ENCODE assay signal across 8 mouse cellular contexts in the genomic region with DNA sequence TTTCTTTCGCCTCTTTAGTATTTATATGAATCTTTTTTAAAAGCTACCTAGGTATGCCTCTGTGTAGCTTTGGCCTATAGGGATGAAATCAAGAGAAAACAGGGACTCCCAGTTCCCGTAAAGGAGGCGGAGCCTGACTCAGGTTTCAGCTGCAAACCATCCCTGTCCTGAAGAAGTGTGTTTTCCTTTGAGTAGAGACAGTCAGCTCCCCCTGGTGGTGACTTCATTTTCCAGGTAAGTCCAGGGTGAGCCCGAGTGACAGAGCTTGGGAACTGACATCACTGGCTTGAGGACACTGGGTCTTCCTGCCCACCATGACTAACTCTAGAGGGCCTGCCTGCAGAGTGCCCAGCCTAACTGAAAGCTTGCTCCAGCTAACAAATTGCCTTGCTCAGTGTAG. TPM values are rescaled to one million over a fixed set of nuclear protein-coding genes. Genes with fewer than 3 reads are reported as not detected.
DNase-seq lines count a peak whose midpoint lies in the region; ATAC-seq and TF ChIP-seq lines count a peak whose summit lies in the region.

No protein-coding gene starts in this region.

- H3K9me3 ChIP-seq in embryonic facial prominence, embryonic 10.5 days, result no peaks in the 10 kb centered on the region
- H3K9me3 ChIP-seq in midbrain, embryonic 15.5 days, result no peaks in the 10 kb centered on the region

- H3K4me2 ChIP-seq in midbrain, embryonic 15.5 days, result no peak overlapping the region

- intact Hi-C loops in left cerebral cortex, adult 2 months (cut with DNase I), result no loop called here

- H3K9ac ChIP-seq in midbrain, embryonic 15.5 days, result no peak overlapping the region

- H3K27ac ChIP-seq in spleen, adult 2 months (ENCODE audit: insufficient read depth, low read length), result no peak overlapping the region
- H3K27ac ChIP-seq in embryonic facial prominence, embryonic 10.5 days (replicated peaks), result no peak overlapping the region
- no peak overlapping the region for H3K27ac ChIP-seq in left cerebral cortex, adult 2 months
- H3K27ac ChIP-seq in midbrain, embryonic 15.5 days, result no peak overlapping the region

- H3K27me3 ChIP-seq in spleen, adult 2 months (ENCODE audit: control insufficient read depth, insufficient read depth, low read length), result no peaks in the 10 kb centered on the region
- H3K27me3 ChIP-seq in embryonic facial prominence, embryonic 10.5 days (replicated peaks; ENCODE audit: low read depth, poor library complexity, severe bottlenecking), result no peaks in the 10 kb centered on the region
- no peaks in the 10 kb centered on the region for H3K27me3 ChIP-seq in midbrain, embryonic 15.5 days (replicated peaks)

- TF ChIP-seq CTCF in spleen, adult 2 months (IDR thresholded peaks at IDR 0.05; ENCODE audit: extremely low read depth, insufficient read depth, insufficient read length, insufficient replicate concordance), result peak; percentile 44; the same call in 1 of the 2 replicates
- peak; percentile 75 for TF ChIP-seq CTCF in left cerebral cortex, adult 2 months (IDR thresholded peaks at IDR 0.05)

- no peaks in the 10 kb centered on the region for H3K36me3 ChIP-seq in spleen, adult 2 months (ENCODE audit: control insufficient read depth, insufficient read depth, low read length)
- no peaks in the 10 kb centered on the region for H3K36me3 ChIP-seq in embryonic facial prominence, embryonic 10.5 days (replicated peaks)
- no peaks in the 10 kb centered on the region for H3K36me3 ChIP-seq in midbrain, embryonic 15.5 days (replicated peaks)

- H3K4me3 ChIP-seq in spleen, adult 2 months (ENCODE audit: extremely low read depth, insufficient read depth, insufficient read length), result no peak overlapping the region
- no peak overlapping the region for H3K4me3 ChIP-seq in embryonic facial prominence, embryonic 10.5 days
- no peak overlapping the region for H3K4me3 ChIP-seq in left cerebral cortex, adult 2 months
- no peak overlapping the region for H3K4me3 ChIP-seq in midbrain, embryonic 15.5 days

- no peaks in the 10 kb centered on the region for H3K4me1 ChIP-seq in spleen, adult 2 months (ENCODE audit: control insufficient read depth, insufficient read depth, insufficient read length)
- H3K4me1 ChIP-seq in embryonic facial prominence, embryonic 10.5 days, result peaks cover 7% of the 10 kb centered on the region; the same call in 1 of the 2 replicates
- H3K4me1 ChIP-seq in midbrain, embryonic 15.5 days, result no peaks in the 10 kb centered on the region

- DNase-seq in spleen, adult 2 months (ENCODE audit: low read depth in 1 of 2, low spot score in 2 of 2), result peak; percentile 7 to 31
- DNase-seq in spleen, adult 12 weeks (ENCODE audit: low spot score), result no peak
- DNase-seq in adrenal gland, postnatal 14 days, result peak; percentile 66
- DNase-seq in embryonic facial prominence, embryonic 10.5 days (ENCODE audit: low spot score), result peak; percentile 66
- peak; percentile 76 for DNase-seq in induced T-regulatory cell, adult 2 months (ENCODE audit: low read depth)
- DNase-seq in left cerebral cortex, adult 2 months (ENCODE audit: extremely low spot score in 1 of 2, low spot score in 2 of 2), result peak; percentile 51 to 64
- DNase-seq in thymus, postnatal 14 days, result peak; percentile 71

- TF ChIP-seq POLR2A in spleen, adult 2 months (IDR thresholded peaks at IDR 0.05; ENCODE audit: low read depth, low read length), result no peak

- 47% methylated on average over 4 of the region's 4 CpGs for WGBS in spleen, adult 2 months
- 32% methylated on average over 4 of the region's 4 CpGs for WGBS in embryonic facial prominence, embryonic 10.5 days
- WGBS in midbrain, embryonic 15.5 days, result 36% methylated on average over 4 of the region's 4 CpGs

- ATAC-seq in midbrain, embryonic 15.5 days (replicated peaks), result peak; percentile 30; the same call in 1 of the 2 replicates

RNA-seq across cellular contexts. Expression of gene Arl11, which starts 7.3 kb away (rescaled TPM):
- 3.0 and 3.8 TPM in 2 replicates for polyA plus RNA-seq in spleen, adult 2 months (2012; rRNA removed)
- total RNA-seq in adrenal gland, postnatal 14 days (2021), result 0.34 and 0.37 TPM in 2 replicates
- polyA plus RNA-seq in embryonic facial prominence, embryonic 10.5 days (2016; fragmentation: Nextera tagmentation; extraction: Ambion mirVana), result 0.30 and 0.36 TPM in 2 replicates
- under 1 TPM; 0.56 to 0.77 TPM for total RNA-seq in left cerebral cortex, adult 2 months (2021)
- polyA plus RNA-seq in midbrain, embryonic 15.5 days (2015; fragmentation: Nextera tagmentation; extraction: Ambion mirVana), result 0.45 and 0.48 TPM in 2 replicates

RNA-seq across cellular contexts. Expression of gene Ebpl, which starts 43.4 kb away (rescaled TPM):
- 0.83 and 1.1 TPM in 2 replicates for polyA plus RNA-seq in spleen, adult 2 months (2012; rRNA removed)
- total RNA-seq in adrenal gland, postnatal 14 days (2021), result 3.9 and 5.0 TPM in 2 replicates
- 9.7 and 10.5 TPM in 2 replicates for polyA plus RNA-seq in embryonic facial prominence, embryonic 10.5 days (2016; fragmentation: Nextera tagmentation; extraction: Ambion mirVana)
- 1 to 10 TPM; 3.9 to 4.3 TPM for total RNA-seq in left cerebral cortex, adult 2 months (2021)
- 9.3 and 9.9 TPM in 2 replicates for polyA plus RNA-seq in midbrain, embryonic 15.5 days (2015; fragmentation: Nextera tagmentation; extraction: Ambion mirVana)

RNA-seq across cellular contexts. Expression of gene Sgcg, which starts 58.6 kb away (rescaled TPM):
- polyA plus RNA-seq in spleen, adult 2 months (2012; rRNA removed), result 0.16 and 0.31 TPM in 2 replicates
- 4.5 and 5.1 TPM in 2 replicates for total RNA-seq in adrenal gland, postnatal 14 days (2021)
- polyA plus RNA-seq in embryonic facial prominence, embryonic 10.5 days (2016; fragmentation: Nextera tagmentation; extraction: Ambion mirVana), result not detected in 2 replicates
- under 1 TPM in 1 of 2 experiments, not detected in 1; 0.14 TPM for total RNA-seq in left cerebral cortex, adult 2 months (2021)
- 0.08 and 0.19 TPM in 2 replicates for polyA plus RNA-seq in midbrain, embryonic 15.5 days (2015; fragmentation: Nextera tagmentation; extraction: Ambion mirVana)
